Mouse (Mus musculus): ENCODE data around the gene Nrxn1. TPM values are rescaled to one million over a fixed set of nuclear protein-coding genes. Genes with fewer than 3 reads are reported as not detected.
"Not testable (repeated sequence)": the region's sequence is repeated elsewhere in the genome, so short reads cannot be mapped to it uniquely, and the experiment has no call there.

Nrxn1 gene
- total RNA-seq, 1 experiment from 2014 or later: 15.1 TPM

GRCm38 (mm10) chr17:90583826-90584534 lies 508.9 kb downstream of the Nrxn1 start:
- DNase-seq: peak; percentile 15

DNA sequence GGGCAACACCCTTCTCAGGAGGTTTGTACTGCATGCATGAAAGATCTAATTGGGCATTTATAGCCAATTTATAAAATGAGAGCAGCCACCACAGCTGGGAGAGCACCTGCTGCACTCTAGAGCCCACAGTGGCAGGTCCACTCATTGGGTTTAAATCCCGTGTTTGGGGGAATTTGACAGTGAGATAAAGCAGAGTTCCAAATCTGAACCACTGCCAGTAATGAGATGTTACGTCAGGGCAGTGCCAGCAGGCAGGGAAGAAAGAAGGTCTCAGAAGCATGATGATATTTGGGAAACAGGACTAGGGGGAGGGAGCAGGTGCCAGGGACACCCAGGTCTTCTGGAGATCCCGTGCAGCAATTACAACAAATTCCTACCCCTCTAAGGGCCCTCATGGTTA lies 509.7 kb downstream of the Nrxn1 start:
- no peak for DNase-seq

DNA sequence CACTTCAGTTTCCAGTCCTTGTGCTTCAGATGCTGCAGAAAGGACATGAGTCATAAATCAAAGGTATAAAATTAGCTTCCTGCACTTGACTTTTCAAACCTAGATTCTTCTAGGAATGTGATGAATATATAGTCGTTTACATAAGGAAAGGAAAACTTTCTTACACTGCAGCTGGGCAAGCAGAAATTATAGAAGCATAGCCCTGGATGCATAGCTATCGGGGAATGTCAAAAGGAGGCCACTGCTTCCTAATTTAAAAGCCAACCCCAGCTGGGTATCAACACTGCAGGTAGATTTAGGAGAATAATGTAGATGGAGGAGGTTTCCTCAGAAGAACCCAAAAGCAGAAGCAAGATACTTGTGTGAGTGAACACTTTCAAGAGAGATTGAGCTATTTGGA lies 523.0 kb downstream of the Nrxn1 start:
- DNase-seq: no peak

DNA sequence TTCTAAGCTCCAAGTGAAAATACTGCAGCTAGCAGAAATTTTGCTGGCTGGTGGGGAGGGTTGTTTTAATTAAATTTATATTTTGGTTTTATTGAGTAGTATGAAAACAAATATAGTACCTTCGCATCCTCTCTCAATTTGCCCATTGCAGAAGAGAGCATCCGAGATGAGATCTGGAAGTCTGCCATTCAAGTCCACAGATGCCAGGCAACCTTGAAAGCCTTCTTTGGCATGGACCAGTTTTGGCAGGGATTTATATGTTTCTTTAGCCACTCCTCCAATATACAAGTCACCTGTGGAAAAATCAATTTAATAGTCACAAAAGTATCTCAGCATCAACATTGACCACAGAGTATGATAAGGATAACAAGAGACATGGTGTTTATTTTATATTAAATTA lies 527.7 kb downstream of the Nrxn1 start:
- no peak for DNase-seq

DNA sequence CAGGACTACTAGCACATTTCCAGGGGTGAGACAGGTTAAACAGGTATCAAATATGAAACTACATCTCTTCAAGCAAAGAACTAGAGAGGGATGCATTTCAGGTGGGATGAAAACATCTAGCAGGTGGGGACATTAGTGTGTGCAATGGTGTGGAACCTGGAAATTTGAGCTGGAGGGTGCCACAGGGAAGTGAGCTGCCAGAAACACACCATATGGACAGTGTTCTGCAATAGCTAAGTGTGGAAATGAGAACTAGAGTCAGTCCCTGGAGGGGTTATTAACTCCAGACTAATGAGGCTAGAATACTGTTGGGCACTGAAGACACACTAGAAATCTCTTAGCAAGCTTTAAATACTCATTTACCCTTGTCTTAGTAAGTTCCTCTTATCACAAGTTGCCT lies 536.5 kb downstream of the Nrxn1 start:
- no peak for DNase-seq

GRCm38 (mm10) chr17:90550415-90550814 lies 542.5 kb downstream of the Nrxn1 start:
- DNase-seq: no peak

- DNase-seq: no peak
These were observed 546.1 kb downstream of the Nrxn1 start for GRCm38 (mm10) chr17:90546806-90547205.

- no peak for DNase-seq
These were observed 548.1 kb downstream of the Nrxn1 start for GRCm38 (mm10) chr17:90544639-90545259.

- no peak for DNase-seq
These were observed 548.8 kb downstream of the Nrxn1 start for GRCm38 (mm10) chr17:90543986-90544638.

DNA sequence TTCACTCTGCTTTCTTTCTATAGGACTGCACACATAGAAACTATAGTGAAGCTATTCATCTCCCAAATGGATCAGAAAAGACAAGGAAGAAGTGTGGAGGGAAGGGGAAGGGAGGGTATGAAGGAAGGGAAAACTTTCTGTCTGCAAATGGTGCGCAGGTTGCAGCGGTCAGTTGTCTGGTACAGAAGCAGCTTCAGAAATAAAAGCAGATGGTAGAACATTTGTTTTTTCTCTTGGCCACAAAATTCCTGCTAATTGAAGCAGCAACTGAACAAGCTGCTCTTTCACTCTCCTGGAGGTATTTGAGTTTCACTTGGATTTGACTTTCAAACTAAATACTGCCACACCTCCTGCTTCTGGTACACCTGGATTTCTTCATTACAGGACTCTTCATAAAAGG lies 561.4 kb downstream of the Nrxn1 start:
- no peak for DNase-seq

- no peak for DNase-seq
These were observed 586.8 kb downstream of the Nrxn1 start for GRCm38 (mm10) chr17:90506026-90506425.

GRCm38 (mm10) chr17:90503999-90504398 lies 588.9 kb downstream of the Nrxn1 start:
- not testable (repeated sequence) for DNase-seq

DNA sequence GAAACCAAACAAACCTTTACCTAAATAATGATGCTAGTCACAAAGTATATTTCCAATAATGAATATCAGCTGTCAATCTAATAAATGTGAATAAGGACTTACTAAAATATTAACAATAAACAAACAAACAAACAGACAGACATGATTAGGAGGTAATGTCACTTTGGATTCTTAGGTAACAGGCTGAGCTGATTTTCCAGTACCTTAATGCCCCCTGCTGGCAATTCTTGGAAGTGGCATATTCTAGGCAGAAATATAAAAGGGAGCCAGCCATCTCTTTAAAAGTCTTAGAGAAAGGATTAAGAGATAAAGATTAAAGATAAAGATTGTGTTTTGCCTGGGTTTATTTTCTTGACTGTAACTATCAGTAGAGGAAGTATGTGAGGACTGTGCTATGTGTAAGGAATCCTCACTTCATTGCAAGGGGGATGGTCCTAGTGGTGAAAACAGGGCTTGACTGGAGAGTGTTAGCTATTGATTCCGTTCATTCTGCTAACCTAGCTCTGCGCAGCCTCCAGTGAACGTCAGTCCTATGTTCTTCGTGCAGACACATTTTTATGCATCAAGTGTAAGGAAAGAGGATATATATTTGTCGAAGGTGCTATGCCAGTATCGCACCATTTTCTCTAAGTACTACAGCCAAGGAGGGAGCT lies 591.7 kb downstream of the Nrxn1 start:
- DNase-seq: peak; percentile 38

- no peak for DNase-seq
These were observed 613.2 kb downstream of the Nrxn1 start for GRCm38 (mm10) chr17:90479531-90480250.

DNA sequence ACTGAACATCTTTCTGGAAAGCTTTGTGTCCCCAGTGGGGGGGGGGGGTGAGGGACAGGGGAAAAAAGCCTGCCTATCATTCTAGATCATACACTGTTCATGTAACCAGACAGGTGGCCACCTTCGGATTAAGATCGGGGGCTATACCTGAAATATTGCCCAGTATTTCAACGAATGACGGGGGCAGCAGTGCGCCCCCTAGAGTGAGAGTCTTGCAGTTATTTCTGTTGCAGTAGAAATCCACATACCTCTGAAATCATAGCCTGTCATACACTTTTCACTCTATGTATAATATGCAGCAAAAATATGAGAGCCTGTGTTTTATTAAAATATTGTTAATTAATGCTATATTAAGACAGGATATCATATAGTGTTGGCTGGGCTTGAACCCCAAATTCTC lies 636.1 kb downstream of the Nrxn1 start:
- DNase-seq: no peak

DNA sequence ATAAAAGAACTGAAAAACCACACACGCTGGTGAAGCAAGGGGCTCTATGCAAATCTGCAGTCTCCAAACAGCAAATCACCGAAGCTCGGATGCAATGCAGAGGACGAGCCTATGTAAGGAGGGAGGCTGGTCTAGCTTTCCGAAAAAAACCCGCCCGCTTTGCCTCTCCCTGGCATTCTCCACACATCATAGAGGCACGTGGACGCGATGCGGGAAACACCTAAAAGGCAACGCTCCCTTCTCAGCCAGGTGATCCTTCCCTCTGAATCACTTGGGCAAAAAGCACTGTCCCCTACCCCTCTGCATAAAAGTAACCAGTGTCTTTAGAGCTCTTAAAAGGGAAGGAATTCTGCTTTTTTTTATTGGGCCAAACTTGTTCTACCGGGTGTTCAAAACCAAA lies 637.0 kb downstream of the Nrxn1 start:
- no peak for DNase-seq

DNA sequence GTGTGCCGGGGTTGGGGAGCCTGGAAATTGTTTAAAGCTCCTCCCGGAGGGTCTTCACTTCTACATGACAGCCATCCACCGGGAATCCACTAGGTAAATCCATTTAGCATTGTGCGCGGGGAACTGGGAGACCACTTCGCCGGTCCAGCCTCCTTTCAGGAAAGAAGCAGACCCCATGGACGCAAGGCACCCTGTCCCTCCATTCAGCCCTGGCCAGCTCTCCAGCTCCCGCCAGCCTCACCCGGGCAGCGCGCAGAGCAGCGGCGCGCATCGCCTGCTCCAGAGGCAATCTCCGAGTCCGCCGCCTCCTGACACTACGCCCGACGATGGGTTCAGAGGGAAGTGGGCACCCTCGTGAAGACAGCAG lies 637.5 kb downstream of the Nrxn1 start:
- no peak for DNase-seq

GRCm38 (mm10) chr17:90454738-90455408 lies 638.0 kb downstream of the Nrxn1 start:
- peak; percentile 13 for DNase-seq

DNA sequence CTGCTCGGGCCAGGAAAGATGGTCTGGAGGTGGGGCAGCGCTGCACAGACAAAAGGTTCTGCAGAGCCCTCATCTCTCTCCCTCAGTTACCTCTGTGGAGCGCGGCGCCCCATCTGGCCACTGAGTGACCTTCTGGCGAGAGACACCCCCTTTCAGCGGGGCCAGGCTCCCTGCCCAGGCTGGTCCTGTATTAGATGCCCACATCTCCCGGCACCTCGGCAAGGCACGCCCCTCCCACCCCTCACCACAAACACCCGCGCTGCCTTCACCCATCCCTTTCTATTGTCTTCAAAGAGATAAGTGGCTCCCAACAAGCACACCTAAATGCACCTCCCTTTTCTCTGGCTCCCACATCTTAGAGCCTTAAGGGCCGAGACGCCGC lies 638.5 kb downstream of the Nrxn1 start:
- no peak for DNase-seq

- no peak for DNase-seq
These were observed 639.6 kb downstream of the Nrxn1 start for GRCm38 (mm10) chr17:90453280-90453679.

- no peak for DNase-seq
These were observed 640.1 kb downstream of the Nrxn1 start for GRCm38 (mm10) chr17:90452770-90453169.

DNA sequence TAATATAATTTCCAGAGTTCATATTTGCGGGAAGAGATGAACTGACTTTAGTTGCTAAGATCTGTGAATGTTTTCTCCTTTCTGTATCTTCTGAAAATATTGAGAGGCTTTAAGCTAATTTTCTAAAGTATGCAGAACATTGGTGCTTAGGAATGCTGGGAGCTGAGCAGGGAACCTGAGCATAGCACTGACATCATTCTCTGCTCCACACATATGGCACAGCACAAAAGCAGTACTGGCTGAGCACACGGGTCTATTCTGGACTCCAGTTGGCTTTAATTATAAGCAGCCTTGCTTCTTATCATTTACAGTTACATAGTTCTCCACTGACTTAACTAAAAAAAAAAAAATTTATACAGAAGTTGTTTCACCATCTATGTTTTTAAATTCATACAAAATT lies 641.5 kb downstream of the Nrxn1 start:
- no peak for DNase-seq
